Mouse (Mus musculus) myocyte (in vitro differentiated cells): ENCODE data around the gene Osgep.

ENCODE experiments used
- E2F4 ChIP-seq: IDR thresholded peaks from one replicate; pipeline ENCODE4 v1.6.1; 2011; ENCODE audit warnings: mild to moderate bottlenecking, control low read depth, moderate library complexity; ENCODE audit not compliant: insufficient read depth
- MAX ChIP-seq: IDR thresholded peaks from one replicate; pipeline ENCODE4 v1.6.1; 2011; ENCODE audit warnings: low read depth, mild to moderate bottlenecking, control low read depth
- MYOD1 ChIP-seq, 3 experiments: IDR thresholded peaks; one replicate each; pipeline ENCODE4 v1.6.1; 2011; ENCODE audit warnings: control low read depth in 2 of 3, low read depth in 2 of 3, mild to moderate bottlenecking in 2 of 3, moderate library complexity in 1 of 3; ENCODE audit not compliant: insufficient read length in 2 of 3, control insufficient read depth in 1 of 3
- POLR2A ChIP-seq: IDR thresholded peaks from one replicate; pipeline ENCODE4 v1.6.1; 2011; ENCODE audit warnings: low read depth, mild to moderate bottlenecking, control low read depth, moderate library complexity; ENCODE audit not compliant: insufficient read length
- POLR2AphosphoS2 ChIP-seq: IDR thresholded peaks from one replicate; pipeline ENCODE4 v1.6.1; 2011; ENCODE audit warnings: low read depth, control low read depth; ENCODE audit not compliant: insufficient read length
- REST ChIP-seq: IDR thresholded peaks from one replicate; pipeline ENCODE4 v1.6.1; 2011; ENCODE audit warnings: mild to moderate bottlenecking, control low read depth, moderate library complexity; ENCODE audit not compliant: insufficient read depth, insufficient read length
- SRF ChIP-seq: IDR thresholded peaks from one replicate; pipeline ENCODE4 v1.6.1; 2011; ENCODE audit warnings: low read depth; ENCODE audit not compliant: control insufficient read depth, insufficient read length
- TCF12 ChIP-seq: IDR thresholded peaks from one replicate; pipeline ENCODE4 v1.6.1; 2011; ENCODE audit warnings: mild to moderate bottlenecking, control low read depth; ENCODE audit not compliant: poor library complexity, insufficient read depth, severe bottlenecking
- USF1 ChIP-seq: IDR thresholded peaks from one replicate; pipeline ENCODE4 v1.6.1; 2011; ENCODE audit warnings: low read depth, mild to moderate bottlenecking, control low read depth, moderate library complexity

DNA sequence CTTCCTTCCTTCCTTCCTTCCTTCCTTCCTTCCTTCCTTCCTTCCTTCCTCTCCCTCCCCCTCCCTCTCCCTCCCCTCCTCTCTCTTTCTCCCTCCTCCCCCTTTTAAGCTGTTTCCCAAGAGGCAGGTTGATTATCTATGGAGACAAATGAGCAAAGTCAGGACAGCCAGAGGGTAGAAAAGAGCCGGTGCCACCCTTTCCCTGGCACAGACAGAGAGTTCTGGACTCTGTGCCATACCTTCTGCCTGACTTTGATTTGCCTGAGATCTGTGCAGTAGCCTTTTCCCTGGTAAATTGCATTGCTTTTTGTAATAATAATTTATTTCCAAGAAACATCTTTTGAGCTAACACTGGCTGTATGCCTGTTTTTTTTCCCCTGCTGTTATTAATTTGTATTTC lies 44.3 kb upstream of the Osgep start:
- no peak for TF ChIP-seq MYOD1 (IDR thresholded peaks at IDR 0.05; ENCODE audit: control insufficient read depth in 1 of 3, insufficient read length in 2 of 3, low read depth in 2 of 3)
- TF ChIP-seq TCF12: no peak
- TF ChIP-seq POLR2A: no peak
- TF ChIP-seq USF1: no peak
- no peak for TF ChIP-seq MAX
- TF ChIP-seq E2F4: no peak
- no peak for TF ChIP-seq POLR2AphosphoS2
- TF ChIP-seq SRF: no peak
- TF ChIP-seq REST: no peak
